Mouse (Mus musculus) T-helper 17 cell (primary cell): ENCODE measurements around the gene Zbtb16.

Source experiments
- in situ Hi-C, 2 experiments: fragments of 300-600 bp; cut with MboI, MseI; formaldehyde crosslinking; loops; 1 replicate in 1 of 2; 2 replicates in 1 of 2; pipeline ENCODE4 v1.15.1; 2025; ENCODE audit warnings: high pct_unique_total_duplicates in 2 of 2

Gene Zbtb16

DNA sequence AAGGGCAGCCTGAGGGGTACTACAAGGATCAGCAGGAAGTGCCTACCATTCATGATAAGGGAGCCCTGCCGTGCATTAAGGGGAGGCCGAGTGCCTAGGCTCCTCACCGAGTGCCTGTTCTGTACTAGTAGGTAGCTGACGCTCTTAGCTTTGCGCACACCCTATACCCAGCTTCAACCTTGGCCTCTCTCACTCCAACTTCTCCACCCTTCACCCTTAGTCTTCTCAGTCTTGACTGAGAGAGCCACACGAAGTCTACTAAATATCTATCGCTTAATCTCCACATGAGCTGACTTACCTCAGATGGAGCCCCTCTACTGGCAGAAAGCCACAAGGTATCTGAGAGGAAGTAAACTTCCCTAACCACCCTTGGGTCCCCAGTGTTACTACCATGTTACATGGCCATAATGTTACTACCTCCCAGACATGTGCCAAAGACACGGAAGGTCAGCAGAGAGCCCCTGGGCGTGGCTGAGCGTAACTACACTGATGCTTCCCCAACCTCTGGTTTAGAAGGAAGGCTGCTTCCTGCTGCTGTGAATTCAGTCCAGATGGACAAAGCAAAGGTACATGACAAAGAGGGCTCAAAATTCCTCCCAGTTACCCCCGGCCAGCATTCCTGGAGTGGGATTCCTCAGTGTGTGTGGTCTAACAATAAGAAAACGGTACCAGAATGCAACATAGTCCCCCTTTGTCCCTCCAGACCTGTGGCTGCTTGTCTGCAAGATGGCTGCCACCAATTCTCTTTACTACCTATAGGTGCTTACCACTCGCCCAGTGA is 122.8 kb downstream of the Zbtb16 start:
- in situ Hi-C loops, result loop anchor here in 1 of 2 experiments (10.0 kb wide), 1 partner anchor 1782 kb away; the partner anchor contains the start of gene Plet1

DNA sequence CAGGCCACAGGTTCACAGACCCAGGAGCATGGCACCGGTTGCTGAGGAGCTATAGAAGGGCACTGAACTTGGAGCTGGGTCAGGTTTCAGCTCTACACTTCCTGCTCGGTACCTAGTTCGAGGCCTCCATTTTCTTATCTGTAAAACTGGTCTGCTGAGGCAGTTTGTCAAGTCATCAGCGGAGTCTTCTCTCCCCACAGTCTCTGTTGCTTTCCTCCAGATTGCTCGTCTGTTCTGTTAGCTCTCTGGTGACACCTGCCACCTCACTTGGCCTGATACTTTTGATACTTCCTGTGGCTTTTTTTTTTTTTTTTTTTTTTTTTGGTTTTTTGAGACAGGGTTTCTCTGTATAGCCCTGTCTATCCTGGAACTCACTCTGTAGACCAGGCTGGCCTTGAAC is 124.2 kb downstream of the Zbtb16 start:
- in situ Hi-C loops, result loop anchor here in 1 of 2 experiments (10.0 kb wide), 1 partner anchor 1783 kb away; the partner anchor contains the start of gene Plet1

DNA sequence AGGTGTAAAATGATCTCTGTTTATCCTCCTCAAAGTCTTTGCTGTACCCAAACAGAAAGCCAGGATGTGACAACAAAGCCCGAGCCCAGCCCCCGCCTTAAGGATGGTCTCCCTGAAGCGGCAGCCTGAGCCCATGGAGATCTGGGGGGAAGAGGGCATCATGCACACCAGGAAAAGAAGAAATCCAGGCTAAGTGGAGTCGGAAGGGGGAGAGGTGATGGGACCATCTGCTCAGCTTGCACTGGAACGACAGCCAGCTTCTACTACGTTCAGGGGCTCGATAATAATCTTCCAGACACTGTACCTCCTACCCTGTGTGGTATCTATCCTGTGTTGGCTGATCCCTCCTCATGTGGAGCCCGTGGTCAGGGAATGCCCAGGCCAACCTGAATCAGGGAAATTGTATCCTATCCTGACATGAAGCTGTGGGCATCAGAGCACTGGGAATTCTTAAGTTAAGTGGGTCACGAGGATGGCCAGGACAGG is 124.7 kb downstream of the Zbtb16 start:
- in situ Hi-C loops, result loop anchor here in 1 of 2 experiments (10.0 kb wide), 1 partner anchor 1783 kb away; the partner anchor contains the start of gene Plet1

DNA sequence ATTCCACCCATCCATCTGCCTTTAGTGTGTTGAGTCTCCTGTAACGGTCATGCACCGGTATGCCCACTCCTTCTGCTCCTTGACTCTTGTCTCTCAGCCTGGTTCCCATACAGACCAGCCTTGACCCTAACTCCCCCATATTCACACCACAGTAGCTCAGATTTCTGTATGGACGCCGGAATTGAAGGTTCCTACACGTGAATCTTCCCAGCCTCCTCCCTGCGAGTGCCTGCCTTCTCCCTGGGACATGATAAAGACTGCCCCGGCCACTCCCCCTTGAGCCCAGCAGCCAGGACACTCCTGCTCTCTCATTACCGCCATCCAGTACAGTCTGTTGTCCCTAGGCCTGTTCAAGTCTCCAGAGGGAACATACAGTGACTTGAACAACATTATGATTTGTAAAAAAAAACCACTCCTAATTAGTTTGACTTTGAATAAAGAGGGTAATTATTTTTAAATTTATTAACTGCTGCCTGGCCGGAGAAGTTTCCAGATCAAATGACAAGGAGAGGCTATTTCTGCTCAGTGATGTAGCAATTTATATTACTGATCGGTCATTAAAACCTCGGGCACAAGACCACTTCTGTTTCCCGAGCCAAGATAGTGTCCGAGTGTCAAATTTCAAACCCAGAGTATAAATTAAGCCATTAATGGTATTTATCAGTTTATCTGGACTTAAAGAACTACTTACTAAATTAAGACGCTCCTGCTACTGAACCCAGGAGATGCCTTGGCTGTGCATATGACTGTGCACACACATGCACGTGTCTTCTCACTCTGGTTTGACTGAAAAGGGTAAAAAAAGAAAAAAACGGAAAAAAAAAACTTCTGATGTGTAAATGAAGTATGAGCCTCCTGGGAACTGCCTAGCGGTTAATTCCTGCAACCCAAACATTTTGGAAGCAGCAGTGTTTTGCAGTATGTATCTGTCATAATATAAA is 125.4 kb downstream of the Zbtb16 start:
- in situ Hi-C loops, result loop anchor here in 1 of 2 experiments (10.0 kb wide), 1 partner anchor 1784 kb away; the partner anchor contains the start of gene Plet1

DNA sequence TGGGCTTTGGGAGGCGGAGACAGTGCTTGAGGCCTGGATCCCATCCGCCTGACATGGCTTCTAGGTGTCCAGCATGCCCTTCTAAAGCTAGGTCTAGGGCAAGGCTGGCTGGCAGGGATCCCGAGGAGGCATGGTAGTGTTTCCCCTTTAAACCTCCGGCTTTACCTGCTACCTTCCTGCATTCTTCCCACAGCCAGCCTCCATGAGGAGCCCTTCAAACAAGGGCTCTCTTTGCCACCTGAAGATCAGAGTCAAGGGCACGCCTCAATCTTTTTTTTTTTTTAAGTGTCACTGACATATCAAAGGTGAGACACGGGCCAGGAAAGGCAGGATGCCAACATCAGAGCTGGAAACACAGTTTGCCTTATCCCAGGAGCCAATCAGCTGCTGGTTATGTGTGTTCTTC is 128.2 kb downstream of the Zbtb16 start:
- in situ Hi-C loops, result no loop called here

DNA sequence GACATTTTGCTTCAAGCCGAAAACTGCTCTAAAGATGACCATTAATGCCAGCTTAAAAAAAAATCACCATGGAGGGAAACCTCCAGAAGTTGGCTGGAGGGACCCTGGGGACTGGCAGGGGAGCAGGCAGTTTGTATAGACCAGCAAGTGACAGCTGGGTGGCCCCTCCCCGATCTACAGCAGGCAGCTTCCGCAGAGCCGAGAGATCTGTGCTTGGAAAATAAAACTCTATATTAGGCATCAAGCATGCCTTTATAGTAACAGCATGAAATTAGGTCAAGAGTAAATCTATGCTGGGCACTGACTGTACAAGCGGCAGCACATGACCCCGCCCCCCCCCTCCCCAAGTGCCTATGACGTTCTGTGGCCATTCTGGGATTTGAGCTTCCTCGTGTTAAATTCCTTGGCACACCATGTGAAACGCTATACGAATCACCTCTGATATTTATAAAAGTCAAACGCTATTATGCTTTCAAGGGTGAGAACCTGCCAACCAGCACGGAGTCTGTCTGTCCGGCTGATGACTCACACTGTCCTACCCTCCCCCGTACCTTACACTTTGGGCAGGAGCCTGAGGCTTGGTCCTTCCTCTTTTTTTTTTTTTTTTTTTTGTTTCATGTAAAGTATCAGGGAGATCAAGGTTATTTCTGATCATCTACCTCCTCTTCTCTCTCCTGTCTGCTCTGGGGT is 128.7 kb downstream of the Zbtb16 start:
- in situ Hi-C loops, result no loop called here

DNA sequence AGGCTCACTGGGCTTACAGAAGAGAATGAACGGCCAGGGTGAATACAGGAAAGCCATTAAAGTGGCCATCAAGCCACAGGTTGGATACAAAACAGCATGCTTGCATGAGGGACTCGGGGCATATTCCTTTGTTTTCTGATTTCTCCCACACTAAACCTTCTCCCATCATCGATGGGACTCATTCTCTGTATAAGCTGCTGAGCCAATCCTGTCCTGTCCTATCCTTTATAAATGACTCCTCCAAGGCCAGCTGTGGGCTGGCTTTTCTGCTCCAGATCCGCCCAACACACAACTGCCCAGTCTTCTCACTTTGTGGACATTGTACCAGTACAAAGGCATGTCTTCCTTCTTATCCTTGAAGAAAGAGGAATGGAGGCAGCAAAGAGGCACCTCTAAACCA is 134.7 kb downstream of the Zbtb16 start:
- in situ Hi-C loops, result no loop called here

DNA sequence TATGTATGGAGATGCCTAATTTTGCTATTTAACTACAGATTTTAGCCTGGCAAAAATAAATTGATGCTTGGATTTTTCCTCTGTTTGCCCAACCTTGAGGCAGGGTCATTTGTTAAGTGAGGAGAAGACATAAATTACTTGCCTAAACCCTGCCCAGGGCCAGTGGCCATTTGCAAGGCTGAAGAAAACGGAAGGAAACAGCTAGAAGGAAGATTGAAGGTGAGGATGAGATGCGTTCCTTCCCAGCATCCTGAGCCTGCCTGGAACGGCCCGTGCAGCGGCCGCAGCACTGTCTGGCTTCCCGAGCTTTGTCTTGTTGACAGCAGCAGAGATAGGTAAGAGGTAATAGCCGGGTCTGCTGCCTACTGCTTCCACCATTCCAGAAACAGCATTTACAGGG is 135.2 kb downstream of the Zbtb16 start:
- in situ Hi-C loops, result no loop called here

DNA sequence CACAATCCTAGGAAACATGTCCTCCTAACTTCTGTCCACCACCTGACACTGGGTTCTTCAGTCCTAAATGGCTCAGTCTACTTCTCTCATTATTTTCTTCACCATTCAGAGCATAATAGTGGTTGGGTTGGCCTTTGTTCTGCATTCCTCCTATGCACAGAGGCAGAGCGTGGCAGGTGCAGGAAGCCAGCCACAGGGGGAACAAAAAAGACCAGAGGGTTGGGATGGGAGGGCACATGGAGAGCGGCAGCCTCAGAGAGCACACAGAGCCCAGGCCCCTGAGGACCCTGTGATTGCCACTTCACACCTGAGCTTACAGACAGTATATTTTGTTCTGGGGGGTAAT is 138.6 kb downstream of the Zbtb16 start:
- in situ Hi-C loops, result no loop called here

DNA sequence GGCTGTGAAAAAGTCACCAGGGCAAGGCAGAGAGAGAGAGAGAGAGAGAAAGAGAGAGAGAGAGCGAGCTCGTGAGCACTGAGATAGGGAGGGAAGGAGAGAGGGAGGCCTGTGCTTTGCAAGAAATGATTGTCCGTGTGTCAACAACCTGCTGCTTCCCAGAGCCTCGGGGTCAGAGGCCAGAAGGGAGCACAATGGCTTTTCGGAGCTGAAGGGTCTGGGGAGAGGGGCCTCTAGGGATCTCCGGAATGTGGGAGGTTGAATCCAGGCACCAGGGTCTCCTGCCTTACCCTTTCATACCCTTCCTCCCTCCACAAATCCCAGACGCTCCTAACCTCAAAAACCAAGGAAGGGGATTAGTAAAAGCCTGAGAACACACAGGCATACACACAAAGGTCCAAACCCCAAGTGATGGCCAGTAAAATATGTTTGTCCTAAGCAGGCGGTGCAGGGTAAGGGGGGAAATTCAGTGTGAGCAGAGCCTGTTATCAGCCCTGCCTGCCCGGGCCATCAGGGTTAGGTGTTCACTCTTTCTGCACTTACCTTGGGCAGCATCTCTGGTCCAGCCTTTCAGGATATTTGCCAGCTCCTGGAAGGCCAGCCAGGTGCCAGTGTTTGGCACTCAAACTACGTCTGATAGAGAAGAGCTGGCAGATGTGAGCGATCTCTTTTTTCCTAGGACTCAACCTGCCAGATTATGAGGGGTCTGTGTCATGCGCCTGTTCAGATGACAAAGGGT is 139.1 kb downstream of the Zbtb16 start:
- in situ Hi-C loops, result no loop called here

DNA sequence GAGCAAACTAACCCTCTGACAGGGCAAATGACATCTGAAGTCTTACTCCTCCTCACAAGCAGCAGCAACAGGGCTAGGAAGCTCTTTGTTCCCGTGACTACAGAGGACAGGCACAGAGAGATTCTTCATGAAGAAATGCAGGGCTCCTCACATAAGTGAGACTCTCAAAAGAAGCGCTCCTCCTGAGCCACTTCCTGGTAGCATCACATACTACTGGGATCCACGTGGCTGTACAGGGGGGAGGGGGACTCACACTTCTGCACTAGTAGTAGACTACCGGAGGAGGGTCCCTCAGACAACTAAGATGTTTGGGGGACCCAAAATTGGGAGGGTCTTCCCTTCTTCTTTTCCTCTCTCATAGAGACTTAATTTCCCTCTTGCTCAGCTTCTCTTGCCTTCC is 139.7 kb downstream of the Zbtb16 start:
- in situ Hi-C loops, result no loop called here

DNA sequence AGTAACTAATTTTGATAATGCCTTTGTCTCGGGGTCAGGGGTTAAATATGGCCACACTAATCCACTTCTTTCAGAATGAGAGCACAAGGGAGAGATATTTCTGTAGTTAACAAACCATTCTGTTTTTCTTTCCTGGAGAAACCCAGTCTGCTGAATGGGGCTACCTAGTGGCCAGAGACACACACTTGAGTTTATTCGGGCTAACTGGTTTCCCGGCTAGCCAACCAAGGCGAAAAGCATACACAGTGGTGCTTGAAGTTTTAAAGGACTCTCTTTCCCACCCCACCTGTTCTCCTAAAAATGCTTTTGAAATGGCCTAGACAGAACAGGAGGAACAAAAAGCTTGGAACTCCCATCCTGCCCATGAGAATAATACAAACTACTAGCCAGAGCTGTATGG is 140.2 kb downstream of the Zbtb16 start:
- in situ Hi-C loops, result no loop called here

DNA sequence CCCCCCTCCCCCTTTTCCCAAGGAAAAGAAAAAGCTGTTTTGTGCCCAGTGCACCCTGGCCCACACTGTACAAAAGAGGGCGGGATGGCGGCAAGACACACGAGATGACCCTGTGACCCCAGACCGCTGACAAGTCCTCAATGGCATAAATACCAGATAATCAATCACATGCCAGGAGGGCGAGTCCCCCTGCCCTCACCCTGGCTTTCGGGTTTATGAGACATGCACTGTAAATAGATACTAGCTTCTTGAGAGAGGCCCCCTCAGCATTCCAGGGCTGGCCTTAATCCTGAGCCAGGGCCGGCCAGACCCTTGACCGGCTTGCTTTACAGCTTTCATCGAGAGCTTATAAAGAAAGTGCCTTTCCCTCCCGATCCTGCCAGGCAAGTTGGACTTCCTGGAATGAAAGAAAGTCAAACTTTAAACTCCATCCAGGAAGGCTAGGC is 141.4 kb downstream of the Zbtb16 start:
- in situ Hi-C loops, result no loop called here

DNA sequence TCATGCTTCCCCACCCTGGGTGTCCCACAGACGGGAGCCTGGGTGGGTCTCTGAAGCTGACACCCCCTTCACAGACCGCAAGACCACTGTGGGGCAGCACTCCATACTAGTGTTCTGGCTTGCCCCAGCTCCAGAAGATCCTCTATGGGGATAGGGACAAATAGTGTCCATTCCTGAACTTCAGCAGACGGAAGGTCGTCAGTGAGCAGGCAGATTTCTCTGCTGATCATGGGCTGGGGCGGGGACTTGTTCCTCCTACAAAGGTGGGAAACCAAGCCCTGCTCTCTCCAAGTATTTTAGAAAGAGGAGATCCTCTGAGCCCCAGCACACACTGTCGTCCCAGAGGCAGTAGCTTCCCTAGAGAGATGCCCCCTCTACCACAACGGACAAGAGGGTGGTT is 142.3 kb downstream of the Zbtb16 start:
- in situ Hi-C loops, result no loop called here

DNA sequence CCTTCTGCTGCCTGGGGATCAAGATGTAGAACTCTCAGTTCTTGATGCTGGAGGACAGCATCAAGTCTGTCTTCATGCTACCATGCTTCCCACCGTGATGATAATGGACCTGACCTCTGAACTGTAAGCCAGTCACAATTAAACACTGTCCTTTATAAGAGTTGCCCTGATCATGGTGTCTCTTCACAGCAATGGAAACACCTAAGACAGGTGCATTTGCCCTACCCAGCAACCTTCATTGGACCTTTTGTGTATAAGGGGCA is 146.4 kb downstream of the Zbtb16 start:
- in situ Hi-C loops, result no loop called here

DNA sequence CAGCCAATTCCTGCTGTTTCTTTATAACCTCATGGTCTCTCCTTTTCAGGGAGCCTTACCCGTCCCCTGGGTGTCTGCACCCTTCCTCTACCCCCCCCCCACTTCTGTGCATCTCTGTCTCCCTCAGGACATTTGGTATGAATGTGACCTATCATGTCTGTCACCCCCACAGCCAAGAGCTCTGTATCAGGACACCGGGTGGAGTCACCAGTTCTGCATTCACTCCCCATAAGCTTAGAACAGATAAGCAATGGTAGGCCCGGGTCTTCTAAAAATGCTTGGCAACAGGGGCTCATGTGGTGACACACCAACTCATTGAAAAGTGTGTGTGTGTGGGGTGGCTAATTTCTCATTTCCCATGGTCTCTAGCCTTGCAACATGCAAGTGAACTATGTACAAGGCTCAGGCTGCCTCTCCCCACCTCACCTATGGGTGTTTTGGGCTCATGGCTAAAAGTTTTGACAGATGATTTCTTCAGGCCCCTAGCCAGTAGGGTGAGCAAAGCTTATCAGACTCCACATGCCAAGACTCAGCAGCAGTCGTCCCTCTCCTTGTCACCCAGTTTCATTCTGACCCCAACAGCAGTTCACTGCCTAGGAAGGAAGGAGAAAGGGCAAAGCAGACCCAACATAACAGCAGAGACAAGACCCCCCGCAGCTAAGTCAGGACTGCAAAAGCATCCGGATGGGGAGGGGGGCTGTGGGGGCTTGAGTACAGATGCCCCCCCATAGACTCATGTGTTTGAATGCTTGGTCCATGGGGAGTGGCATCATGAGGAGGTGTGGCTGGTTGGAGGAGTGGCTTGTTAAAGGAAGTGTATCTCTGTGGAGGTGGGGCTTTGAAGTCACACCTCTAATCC is 146.9 kb downstream of the Zbtb16 start:
- in situ Hi-C loops, result no loop called here

DNA sequence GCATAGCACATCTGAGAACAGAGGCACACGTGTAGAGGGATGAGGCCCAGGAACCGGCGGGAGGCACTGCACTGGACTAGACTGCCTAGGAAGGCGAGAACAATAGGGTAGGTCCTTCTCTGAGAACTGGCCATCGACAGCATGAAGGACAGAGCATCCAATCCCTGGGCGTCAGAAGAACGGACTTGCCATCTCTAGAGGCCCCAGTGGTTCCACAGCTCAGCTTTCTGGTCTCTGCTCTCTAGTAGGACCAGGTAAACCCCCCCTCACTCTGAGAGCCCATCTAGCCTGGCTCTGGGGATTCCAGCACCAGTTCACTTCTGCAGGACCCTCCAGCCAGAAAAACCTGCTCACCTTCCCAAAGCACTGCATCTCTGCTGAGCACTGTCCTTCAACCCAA is 148.1 kb downstream of the Zbtb16 start:
- in situ Hi-C loops, result no loop called here

DNA sequence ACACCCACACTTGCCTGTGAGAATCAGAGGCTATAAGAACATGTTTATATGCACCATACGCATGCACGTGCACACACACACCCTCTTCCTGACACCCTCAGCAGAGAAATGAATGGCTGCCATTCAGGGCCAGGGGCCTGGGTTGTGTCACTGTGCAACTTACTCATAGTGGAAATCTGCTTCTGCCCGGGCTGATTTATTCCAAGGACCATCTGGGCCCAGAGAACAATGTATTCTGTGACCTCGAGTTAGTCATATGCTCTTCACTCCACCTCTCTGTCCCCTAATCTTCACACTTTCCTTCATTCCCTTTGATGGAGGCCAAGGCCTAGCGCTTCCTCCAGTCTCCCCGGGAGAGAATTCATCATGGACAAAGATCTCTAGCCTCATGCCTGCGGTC is 150.3 kb downstream of the Zbtb16 start:
- in situ Hi-C loops, result no loop called here

DNA sequence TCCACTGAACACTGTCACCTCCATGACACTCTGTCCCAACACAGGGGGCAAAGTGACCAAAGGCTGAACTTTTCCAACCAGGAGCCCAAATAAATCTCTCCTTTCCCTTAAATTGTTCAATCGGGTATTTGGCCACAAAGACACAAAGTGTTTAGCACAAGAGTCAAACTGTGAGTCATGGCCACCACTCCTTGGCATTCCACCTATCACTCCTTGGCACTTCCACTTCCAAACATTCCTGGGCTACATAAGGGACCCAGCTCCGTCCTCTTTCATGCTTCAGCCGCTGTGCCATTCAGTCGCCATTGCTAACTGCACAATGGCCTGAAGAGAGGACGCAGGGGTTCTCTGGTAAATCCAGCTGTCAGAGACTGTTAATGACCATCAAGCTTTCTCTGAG is 151.9 kb downstream of the Zbtb16 start:
- in situ Hi-C loops, result no loop called here

DNA sequence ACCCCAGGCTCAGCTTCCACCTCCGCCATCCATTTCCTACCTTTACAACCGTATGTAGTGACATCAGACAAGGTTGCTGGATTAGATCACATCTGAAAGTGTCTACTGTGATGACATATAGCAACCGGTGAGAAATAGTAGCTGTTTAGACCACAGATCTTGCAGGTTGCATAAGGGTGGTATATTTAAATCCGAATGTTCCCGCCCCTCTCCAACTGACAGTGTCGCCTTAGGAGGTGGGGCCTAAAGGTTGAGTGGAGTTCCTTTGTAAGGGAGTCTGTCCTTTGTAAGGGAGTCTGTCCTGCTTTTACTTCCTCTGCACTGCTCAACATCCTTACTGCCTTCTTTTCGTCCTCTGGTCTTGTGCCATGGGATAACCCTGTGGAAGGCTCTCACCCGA is 154.8 kb downstream of the Zbtb16 start:
- in situ Hi-C loops, result no loop called here
